Mouse (Mus musculus) cerebellum, adult (tissue): ENCODE measurements around the gene Cdh7.
A peak's percentile ranks its signal among the peaks of the same experiment; 100 is the strongest.
"Not testable (repeated sequence)": the region's sequence is repeated elsewhere in the genome, so short reads cannot be mapped to it uniquely, and the experiment has no call there.

Experiments
- ATAC-seq: cut with Nextera tagmentation; 2 replicates; pipeline ENCODE4 v1.9.2; 2017; ENCODE audit warnings: mild to moderate bottlenecking, moderate library complexity, mixed read lengths; ENCODE audit not compliant: insufficient number of reproducible peaks, low FRiP score, low TSS enrichment

The Cdh7 gene

GRCm38 (mm10) chr1:109982064-109982808 is at the start of gene Cdh7:
Cdh7 (plus strand) TSS chr1:109982431.
- peak; percentile 67 for ATAC-seq

DNA sequence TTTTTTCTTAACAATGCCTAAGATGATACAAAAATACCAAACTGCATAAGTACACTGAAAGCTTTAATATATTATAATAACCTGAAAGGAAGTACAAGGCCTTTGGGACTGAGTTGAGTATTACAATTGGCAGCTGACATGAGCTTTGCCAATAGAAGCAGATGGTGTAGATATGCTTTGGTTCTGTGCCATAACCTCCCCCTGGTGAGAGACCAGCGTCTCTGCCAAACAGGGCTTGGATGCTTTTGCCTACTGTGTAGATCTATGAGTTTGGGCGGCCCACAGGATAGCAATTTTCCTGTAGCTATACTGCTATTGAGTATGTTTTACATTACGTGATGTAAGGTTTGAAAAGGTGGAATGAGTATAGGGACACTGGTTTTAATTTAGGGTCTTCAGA is 49.6 kb upstream of the Cdh7 start:
- ATAC-seq, result peak; percentile 94

DNA sequence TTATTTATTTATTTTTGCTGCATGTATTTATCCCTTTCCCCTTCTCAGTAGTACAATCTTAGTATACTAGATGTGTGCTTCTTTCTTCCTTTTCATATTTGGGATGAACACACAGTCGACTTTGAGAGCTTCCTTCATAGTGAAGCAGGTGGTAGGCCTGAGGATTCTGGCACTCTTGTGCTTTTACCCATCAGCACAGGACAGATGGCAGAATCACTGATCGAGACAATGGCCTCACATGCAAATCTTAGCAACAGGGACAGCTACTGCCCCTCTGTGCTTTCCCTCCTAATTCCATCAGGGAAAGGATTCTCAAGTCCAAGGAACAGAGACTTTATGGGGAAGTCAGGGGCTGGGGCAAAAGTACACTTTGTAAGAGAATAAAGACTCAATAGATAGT is 33.7 kb upstream of the Cdh7 start:
- peak; percentile 100 for ATAC-seq

GRCm38 (mm10) chr1:109971721-109972425 is 10.4 kb upstream of the Cdh7 start:
- ATAC-seq, result no peak

GRCm38 (mm10) chr1:109972426-109973015 is 9.7 kb upstream of the Cdh7 start:
- no peak for ATAC-seq

DNA sequence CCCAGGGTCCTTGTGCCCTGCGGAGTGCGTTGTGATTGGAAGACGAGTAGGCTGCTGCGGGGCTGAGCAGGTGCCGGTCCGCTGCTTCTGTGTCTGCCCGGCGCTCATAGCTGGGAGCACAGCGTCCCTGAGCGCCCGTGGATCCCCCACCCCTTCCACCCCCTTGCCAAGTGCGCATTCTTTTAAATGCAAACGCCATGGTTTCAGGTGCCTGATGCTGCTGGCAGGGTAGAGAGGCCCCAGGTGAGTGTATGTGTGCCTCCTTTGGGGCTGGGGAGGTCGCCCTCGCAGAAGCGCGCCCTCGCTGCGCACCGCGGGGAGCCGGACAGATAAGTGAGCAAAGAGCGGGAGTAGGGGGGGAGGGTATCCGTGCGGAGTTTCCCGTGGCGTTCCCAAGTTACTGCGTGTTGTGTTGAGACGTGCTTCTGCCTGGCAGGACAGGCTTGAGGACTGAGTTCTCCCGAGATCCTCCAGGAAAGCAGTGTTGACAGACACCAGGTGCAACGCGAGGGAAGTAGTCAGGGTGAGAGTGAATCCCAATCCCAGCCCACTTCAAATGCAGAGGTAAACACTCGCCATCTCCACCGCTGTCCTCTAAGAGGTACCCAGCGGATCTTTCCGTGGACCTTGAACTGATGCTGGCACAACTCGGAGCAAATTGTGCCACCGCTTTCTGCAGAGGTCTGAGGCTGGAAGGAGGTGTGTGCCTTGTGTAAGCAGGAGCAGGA is 742 bp downstream of the Cdh7 start:
- peak; percentile 65 for ATAC-seq

- ATAC-seq, result peak; percentile 54
Measured at GRCm38 (mm10) chr1:109983537-109983912, 1.3 kb downstream of the Cdh7 start.

DNA sequence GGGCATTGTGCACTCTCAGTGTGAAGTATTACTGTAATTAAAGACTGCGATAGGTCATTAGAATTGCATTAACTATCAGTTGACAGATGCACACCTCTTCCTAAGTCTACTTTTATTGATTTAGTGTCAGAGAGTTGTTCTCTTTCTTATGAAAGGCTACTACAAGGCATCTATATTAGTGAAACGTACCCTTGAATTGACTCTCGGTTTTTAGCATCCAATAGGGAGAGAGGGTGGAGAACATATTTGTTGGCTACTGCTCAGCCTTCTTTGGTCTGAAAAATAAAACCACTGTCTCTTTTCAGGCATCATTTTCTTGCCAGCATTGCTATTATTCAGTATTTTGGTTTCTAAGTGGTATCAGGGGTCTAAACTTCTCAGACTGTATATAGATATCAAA is 2.5 kb downstream of the Cdh7 start:
- ATAC-seq, result no peak

DNA sequence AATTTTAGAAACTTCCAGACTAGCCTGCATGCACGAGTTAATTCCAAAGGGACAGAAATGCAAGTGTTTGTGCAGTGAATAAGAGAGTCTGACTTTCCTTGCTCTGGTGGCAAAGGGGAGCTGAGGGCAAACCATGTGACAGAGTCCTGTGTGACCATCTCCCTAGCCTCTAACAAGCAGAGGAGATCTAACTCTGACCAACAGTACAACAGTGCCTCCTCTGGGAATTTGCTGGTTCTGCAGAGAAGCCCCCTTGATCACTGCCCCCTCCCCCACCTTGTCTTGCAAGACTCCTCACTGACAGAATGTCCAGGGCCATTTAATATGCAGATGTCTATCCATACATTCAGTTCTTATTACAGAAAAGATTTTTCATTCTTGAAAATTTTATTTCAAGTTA is 3.2 kb downstream of the Cdh7 start:
- peak; percentile 72 for ATAC-seq

- ATAC-seq, result no peak
Measured at GRCm38 (mm10) chr1:109989541-109989940, 7.3 kb downstream of the Cdh7 start.

- ATAC-seq, result peak; percentile 95
Measured at GRCm38 (mm10) chr1:109993906-109994305, 11.7 kb downstream of the Cdh7 start.

DNA sequence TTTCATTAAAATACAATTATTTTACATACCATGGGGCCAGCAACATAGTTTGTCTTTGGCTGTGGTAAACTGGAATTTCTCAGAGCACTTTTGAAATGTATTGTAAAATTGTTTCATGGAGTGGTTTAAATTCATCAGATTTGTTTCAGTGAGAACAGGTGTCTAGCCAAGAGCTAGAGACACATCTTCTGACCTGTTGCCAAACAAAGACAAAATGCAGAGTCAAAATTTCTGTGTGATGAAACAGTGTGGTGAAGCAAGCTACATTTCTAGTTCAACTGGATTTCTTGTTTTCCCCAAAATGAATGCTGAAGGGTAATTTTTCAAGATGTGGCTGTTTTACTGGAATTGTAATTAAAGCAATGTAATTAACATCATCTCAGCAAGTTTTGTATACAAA is 22.2 kb downstream of the Cdh7 start:
- ATAC-seq, result 0 out of 2 replicates have a peak, but pooled peaks have one; percentile 52

GRCm38 (mm10) chr1:110005038-110005437 is 22.8 kb downstream of the Cdh7 start:
- ATAC-seq, result no peak

DNA sequence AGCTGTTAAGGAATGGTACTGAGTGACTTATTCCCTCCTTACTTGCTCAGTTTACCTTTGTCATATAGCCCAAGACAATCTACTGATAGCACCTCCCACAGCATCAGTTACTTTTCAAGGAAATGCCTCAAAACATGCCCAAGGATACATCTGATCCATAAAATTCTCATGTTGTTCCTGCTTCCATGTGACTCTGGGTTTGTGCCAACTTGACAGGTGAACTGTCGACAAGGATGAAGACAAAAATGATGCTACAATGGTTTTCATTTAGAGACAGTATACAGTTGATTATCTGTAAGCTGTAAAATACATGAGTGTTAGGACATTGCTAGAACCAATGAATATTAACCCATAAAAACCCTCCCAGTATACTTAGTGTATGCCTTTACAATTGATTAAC is 29.9 kb downstream of the Cdh7 start:
- ATAC-seq, result peak; percentile 61

- ATAC-seq, result no peak
Measured at GRCm38 (mm10) chr1:110056317-110056716, 74.1 kb downstream of the Cdh7 start.

DNA sequence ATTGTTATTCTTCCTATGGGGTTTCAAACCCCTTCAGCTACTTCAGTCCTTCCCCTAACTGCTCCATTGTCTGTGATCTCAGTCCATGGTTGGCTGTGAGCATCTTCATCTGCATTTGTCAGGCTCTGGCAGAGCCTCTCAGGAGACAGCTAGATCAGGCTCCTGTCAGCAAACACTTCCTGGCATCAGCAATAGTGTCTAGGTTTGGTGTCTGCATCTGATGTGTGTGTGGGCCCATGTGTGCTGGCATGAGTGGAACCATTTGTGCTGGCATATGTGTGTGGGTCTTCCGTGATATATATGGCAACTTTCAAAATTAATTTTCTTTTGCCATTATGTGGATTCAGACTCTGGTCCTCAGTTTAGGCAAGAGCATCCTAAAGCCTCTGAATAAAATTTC is 85.2 kb downstream of the Cdh7 start:
- ATAC-seq, result no peak

GRCm38 (mm10) chr1:110078471-110078870 is 96.2 kb downstream of the Cdh7 start:
- ATAC-seq, result no peak

- no peak for ATAC-seq
Measured at GRCm38 (mm10) chr1:110118071-110118470, 135.8 kb downstream of the Cdh7 start.

DNA sequence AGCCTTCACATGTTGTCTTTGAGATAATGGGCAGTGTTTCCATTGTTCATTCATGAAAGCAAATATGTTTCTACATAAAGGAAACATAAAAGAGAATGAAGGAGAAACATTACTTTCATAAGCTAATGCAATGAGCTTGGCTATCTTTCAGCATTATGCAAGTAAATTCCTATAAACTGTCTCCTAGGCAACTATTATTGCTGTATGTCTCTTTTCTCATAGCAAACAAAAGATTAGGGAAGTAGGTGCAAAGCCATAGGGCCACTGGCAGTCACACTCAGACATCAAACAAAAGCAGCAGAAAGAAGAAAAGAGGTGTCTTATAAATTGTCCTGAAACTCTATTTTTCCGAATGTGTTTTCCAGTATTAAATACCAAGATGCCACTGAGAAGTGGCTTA is 136.6 kb downstream of the Cdh7 start:
- ATAC-seq, result no peak

DNA sequence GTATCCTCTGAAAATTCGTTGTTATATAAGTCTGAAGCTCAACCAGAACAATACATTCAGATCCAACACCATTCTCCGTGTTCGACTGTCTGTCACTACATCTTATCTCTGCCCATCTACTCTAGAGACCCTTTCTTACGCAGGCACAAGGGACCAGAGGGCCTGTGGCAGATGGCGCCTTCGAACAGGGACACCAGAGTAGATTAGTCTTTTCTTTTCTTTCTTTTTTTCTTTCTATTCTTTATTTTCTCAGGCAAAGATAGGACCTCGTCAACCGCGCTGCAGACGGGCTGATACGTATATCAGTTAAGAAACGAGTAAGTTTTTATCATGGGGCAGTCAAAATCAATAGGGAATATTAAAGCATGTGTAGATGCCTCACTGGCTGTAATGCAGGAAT is 189.2 kb downstream of the Cdh7 start:
- ATAC-seq, result not testable (repeated sequence)
